Mouse (Mus musculus): Measurements from ENCODE around the gene Cfap74.
"Not testable (repeated sequence)": the region's sequence is repeated elsewhere in the genome, so short reads cannot be mapped to it uniquely, and the experiment has no call there.

The Cfap74 gene

DNA sequence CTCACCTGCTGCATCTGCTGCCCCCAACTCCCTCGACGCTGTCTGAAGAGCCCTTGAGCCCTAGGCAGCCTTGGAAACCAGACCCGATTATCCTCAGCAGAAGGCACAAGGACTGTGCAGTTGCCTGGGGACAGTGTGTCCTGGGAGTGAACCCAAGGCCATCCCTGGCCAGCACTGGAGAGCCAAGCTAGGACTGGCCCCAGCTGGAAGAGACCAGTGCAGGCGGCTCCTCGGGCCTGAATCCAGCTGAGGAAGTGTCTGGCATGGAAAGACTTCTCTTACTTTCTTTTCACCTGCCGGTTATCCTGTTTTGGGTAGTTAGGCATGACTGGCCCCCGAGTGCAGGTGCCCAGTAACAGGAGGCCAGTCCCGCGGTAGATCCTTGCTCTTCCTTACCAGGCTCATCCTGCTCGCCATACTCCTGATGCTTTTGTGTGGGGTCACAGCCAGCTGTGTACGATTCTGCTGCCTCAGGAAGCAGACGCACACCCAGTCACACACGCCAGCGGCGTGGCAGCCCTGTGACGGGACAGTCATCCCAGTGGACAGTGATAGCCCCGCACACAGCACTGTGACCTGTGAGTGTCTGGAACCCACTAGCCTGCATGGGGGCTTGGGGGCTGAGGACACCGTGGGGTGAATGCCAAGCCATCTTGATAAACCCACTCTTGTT, 60.7 kb downstream of the Cfap74 start:
- peak; percentile 80 for DNase-seq (ENCODE audit: low spot score)

- no peak for DNase-seq (ENCODE audit: low spot score)
Observed at GRCm38 (mm10) chr4:155470263-155470953, 61.4 kb downstream of the Cfap74 start.

GRCm38 (mm10) chr4:155470997-155471396, 62.0 kb downstream of the Cfap74 start:
- peak; percentile 37 for DNase-seq (ENCODE audit: low spot score)

GRCm38 (mm10) chr4:155471406-155471805, 62.4 kb downstream of the Cfap74 start:
- DNase-seq (ENCODE audit: low spot score), result peak; percentile 45

DNA sequence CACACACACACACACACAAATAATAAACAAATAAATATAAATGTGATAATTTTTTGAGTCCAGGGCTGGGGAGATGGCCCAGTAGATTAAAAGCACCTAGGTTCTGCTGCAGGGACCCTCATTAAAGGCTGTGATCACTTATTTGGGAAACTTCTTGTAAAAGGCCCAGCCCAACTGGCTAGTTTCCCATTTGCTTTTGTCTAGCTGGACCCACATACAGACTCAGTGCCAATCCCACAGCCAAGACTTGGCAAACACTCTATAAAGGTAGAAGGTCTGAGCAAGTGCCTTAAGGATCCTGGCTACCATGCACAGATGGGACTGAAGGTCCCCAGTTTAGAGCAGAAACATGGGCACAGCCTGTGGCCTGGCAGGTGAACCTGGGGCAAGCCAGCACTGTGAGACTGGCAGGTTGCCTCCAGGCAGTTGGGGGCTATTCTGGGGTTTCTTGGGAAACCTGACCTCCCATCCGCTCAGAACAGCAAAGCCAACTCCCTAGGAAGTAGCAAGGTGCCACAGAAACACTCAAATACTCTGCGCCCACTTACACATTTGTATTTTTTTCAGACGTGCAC, 63.8 kb downstream of the Cfap74 start:
- DNase-seq (ENCODE audit: low spot score), result peak; percentile 40

GRCm38 (mm10) chr4:155473319-155473718, 64.3 kb downstream of the Cfap74 start:
- peak; percentile 80 for DNase-seq (ENCODE audit: low spot score)

DNA sequence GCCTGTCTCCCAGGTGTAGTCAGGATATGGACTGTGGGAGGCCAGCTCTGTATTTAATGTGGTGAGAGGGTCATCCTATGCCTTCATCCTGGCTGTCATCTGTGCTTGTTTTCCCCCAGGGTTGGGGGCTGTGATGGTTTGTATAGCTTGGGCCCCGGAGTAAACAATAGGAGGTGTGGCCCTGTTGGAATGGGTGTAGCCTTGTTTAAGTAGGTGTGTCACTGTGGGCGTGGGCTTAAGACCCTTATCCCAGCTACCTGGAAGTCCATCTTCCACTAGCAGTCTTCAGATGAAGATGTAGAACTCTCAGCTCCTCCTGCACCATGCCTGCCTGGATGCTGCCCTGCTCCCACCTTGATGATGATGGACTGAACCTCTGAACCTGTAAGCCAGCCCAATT, 64.8 kb downstream of the Cfap74 start:
- DNase-seq (ENCODE audit: low spot score), result not testable (repeated sequence)

- peak; percentile 90 for DNase-seq (ENCODE audit: low spot score)
Observed at GRCm38 (mm10) chr4:155481381-155482124, 72.6 kb downstream of the Cfap74 start.

DNA sequence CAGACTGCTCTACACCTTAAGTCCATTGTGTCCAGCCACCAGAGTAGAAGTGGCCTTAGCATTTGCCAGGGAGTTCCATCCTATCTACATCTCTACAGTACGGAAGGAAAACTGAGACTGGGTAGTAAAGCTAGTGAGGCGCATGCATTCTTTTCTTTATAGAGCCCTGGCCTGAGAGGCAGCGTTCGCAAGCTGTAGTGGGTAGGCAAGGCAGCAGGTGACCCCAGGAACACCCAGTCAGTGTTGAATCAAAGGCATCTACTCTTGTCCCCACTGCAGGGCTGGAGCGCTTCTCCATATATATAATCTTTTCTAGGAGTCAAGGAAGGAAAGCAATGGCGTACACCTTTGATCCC, 73.1 kb downstream of the Cfap74 start:
- peak; percentile 38 for DNase-seq (ENCODE audit: low spot score)

DNA sequence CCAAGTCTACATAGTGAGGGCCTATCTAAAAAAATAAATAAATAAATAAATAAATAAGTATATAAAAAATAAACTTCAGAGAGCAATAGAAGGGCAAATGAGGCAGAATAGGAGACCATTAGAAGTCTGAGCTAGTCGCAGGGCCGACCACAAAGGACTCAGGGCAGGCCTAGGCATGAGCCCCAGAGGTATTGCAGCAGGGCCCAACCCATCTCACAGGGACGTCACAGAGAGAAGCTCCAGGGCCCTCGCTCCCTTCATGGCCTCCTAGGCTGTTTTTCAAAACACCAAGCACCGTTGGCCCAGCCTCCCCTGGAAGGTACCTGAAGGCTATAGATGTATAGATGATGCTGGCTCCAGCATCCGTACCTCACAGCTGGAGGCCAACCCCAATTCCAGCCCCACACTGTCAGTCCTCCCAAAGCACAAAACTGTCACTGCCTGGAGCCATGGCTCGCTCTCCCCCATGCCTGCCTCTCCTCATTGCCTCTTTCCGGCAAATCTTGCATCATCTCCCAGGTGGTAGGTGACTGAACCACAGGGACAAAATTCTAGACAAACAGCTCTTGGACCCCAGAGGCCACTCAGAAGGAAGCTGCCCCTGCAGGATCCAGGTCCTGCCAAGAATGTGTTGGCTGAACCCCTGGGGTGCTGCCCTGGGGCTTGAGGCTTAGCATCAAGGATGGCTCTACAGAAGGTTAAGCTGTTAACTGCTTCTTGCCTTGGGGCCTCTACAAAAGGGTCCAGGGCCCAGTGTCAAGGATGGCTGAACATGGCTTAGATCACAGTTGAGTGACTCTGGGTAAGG, 73.9 kb downstream of the Cfap74 start:
- DNase-seq (ENCODE audit: low spot score), result peak; percentile 42

- DNase-seq (ENCODE audit: low spot score), result no peak
Observed at GRCm38 (mm10) chr4:155485521-155485920, 76.5 kb downstream of the Cfap74 start.

GRCm38 (mm10) chr4:155487746-155488145, 78.8 kb downstream of the Cfap74 start:
- no peak for DNase-seq (ENCODE audit: low spot score)

- DNase-seq (ENCODE audit: low spot score), result peak; percentile 58
Observed at GRCm38 (mm10) chr4:155488232-155489025, 79.4 kb downstream of the Cfap74 start.

DNA sequence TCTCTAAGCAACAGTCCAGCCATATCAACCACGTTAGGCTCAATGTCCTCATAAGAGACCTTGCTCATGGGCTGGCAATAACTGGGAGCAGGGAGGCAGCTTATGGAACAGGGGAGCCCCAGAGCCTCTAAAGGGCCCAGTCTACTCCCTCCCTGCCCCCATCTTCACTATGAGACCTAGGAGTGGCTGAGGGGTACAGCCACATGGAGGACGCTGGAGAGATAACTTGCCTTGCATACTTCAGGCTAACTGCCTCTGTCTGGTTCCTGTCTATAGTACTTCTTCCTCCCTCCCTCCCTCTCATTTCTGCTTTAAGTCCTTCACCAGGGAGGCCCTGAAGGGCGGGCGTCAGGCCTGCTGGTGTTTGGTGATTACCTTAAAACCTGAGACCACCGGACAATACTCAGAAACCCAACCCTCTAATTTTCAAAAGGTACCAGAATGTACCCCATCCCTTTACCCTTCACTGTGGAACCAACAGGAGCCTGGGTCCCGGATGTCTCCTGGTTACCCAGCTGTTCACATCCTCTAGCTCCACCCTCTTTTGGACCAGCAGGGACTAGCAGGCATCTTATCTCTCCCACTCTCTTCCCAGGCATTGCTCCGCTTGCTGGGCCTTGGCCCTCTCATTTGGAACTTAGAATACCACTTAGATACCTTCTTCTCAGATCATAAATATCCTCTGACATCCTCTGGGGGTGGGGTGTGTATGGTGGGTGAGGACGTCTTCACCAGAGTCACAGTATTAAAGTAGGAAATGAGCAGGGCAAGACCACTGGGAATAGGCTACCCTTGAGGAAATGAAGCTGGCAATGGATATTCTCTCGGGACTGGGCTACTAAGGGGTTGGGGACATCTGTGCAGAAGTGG, 80.3 kb downstream of the Cfap74 start:
- no peak for DNase-seq (ENCODE audit: low spot score)

DNA sequence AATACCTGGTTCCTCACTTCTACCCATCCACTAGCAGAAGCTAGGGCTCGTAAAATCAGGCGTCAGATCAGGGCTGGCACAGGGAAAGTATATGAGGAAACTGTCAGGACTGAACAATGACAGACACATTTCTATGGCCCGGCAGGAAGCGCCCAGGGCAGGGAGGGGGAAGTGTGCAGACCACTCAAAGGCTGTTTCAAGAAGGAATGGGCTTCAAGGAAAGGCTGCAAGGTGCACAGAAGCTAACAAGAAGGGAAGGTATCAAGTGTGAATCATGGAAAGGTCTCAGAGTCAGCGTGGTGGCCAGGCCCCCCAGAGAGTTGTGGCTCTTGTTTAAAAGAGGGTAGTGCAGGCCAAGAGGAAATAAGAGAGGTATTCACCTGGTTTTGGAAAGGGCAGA, 81.5 kb downstream of the Cfap74 start:
- DNase-seq (ENCODE audit: low spot score), result no peak

GRCm38 (mm10) chr4:155490990-155491504, 82.1 kb downstream of the Cfap74 start, which contains the start of gene Gnb1:
Gene Gnb1, plus strand, starts transcription at chr4:155491361.
- DNase-seq (ENCODE audit: low spot score), result peak; percentile 99

DNA sequence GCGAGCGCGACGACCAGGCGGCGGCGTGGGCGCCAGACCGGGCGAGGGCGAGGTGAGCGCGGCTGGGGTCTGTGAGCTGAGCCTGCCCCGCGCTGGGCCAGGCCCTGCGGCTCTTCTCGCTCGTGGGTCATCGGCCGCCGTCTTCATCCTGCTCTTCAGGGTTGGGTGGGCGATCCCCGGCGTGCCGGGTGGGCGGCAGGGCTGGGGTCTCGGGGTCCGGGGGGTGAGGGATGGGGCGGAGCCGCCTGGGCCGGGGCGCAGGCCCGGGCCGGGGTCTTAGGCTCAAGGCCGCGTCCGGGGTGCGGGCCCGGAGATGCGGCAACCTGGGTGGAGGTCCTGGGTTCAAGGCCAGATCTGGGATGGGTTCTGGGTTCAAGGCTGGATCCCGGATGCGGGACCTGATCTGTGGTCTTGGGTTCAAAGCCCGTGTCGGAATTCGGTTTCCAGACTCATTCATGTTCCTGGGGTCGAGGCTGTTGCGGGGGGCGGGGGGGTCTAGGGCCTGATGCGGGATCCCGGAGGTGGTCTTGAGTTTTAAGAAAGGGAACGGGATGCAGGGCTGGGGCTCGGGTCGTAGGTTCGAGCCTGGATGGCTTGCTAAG, 82.6 kb downstream of the Cfap74 start:
- no peak for DNase-seq (ENCODE audit: low spot score)

GRCm38 (mm10) chr4:155492131-155492633, 83.2 kb downstream of the Cfap74 start:
- peak; percentile 72 for DNase-seq (ENCODE audit: low spot score)

- no peak for DNase-seq (ENCODE audit: low spot score)
Observed at GRCm38 (mm10) chr4:155494891-155495290, 85.9 kb downstream of the Cfap74 start.

All from testis, postnatal 10 days (tissue).